Mouse (Mus musculus) cerebellum, adult 2 months (tissue): Measurements from ENCODE around the gene Hcrtr2.

Experiments
- CTCF ChIP-seq: fragments of 200-500 bp; IDR thresholded peaks from 2 replicates; pipeline ENCODE4 v1.5.1; 2011; ENCODE audit warnings: low read depth, mild to moderate bottlenecking, control low read depth, low read length, moderate library complexity, borderline replicate concordance; ENCODE audit not compliant: insufficient read depth
- POLR2A ChIP-seq: fragments of 200-500 bp; IDR thresholded peaks from 2 replicates; pipeline ENCODE4 v1.6.1; 2011; ENCODE audit warnings: low read length, control low read depth, borderline replicate concordance; ENCODE audit not compliant: insufficient read depth

DNA sequence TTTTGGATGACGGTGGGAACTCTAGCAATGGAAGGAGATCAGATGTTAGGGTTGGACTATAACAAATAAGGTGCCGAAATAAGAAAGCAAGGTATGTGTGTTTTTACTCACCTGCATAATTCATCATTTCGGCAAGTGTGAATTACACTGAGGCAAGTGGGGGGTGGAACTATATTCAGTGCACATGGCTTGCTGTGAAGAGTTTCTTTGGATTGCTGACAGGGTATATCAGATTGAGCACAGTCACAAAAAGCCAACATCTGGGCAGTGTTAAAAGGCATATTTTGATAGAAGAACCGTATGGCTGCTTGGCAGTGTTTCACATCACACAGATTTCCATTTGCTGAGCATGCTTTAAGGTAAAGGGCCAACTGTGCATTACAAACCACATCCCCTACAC is 126.7 kb downstream of the Hcrtr2 start:
- TF ChIP-seq POLR2A (no peak), CTCF (no peak)
